Mouse (Mus musculus): ENCODE data around the gene Mknk2. TPM values are rescaled to one million over a fixed set of nuclear protein-coding genes. Genes with fewer than 3 reads are reported as not detected.

Gene Mknk2
- polyA plus RNA-seq, 1 experiment from 2014 or later: 46.1 TPM

DNA sequence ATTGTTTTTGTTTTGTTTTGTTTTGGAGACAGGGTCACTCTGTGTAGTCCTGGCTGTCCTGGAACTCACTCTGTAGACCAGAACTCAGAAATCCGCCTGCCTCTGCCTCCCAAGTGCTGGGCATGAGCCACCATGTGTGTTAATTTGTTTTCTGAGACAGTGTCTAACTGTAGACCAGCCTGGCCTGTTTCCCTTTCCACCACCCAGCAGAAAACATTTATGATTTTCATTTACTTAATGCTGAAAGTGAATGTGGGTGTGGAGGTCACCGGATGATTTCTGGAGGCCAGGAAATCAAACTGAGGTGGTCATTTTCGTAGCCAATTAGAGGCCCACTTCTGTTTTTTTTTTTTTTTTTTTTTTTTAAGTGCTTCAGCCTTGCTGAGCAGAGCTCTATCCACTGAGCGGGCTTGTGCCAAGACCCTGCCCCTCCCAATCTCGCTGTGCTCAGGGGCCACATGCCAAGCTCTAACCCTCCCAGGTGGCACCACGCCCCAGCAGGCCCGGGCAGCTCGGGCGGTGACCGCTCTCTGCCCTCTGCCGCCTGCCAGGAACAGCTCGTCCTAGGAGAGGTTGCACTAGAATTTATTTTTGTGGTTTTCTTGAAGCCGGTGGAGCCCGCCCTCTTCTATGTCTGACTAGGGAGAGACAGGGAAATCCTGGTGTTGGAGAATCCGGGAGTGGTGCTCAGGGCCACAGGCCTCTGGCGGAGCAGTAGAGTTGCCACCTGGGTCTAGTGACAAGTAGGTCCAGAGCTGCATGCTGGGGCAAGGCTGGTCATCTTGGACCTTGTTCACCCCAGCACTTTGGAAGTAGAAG is 13.5 kb downstream of the Mknk2 start:
- Histone ChIP-seq H3K27ac (ENCODE audit: low read depth) (peak overlapping the region; percentile 93), H3K4me3 (ENCODE audit: low read depth, low read length) (peak overlapping the region; percentile 19; the same call in 1 of the 2 replicates), H3K9me3 (ENCODE audit: low read length) (no peaks in the 10 kb centered on the region), H3K27me3 (ENCODE audit: insufficient read depth, low read length) (no peaks in the 10 kb centered on the region), H3K4me1 (ENCODE audit: insufficient read depth) (peaks cover 35% of the 10 kb centered on the region), H3K36me3 (replicated peaks; ENCODE audit: insufficient read depth, low read length) (peaks cover 37% of the 10 kb centered on the region), H3K4me2 (ENCODE audit: low read depth, low read length) (peak overlapping the region; percentile 60), H3K9ac (replicated peaks) (peak overlapping the region; percentile 50; the same call in 1 of the 2 replicates)
- ATAC-seq (peak; percentile 63), DNase-seq (peak; percentile 76)
- WGBS (ENCODE audit: insufficient replicate concordance): 13% methylated on average over 16 of the region's 16 CpGs
- TF ChIP-seq CTCF (IDR thresholded peaks at IDR 0.05; ENCODE audit: low read depth): no peak
- TF ChIP-seq EP300 (IDR thresholded peaks at IDR 0.05; ENCODE audit: low read depth): peak; percentile 21; the same call in 1 of the 2 replicates

DNA sequence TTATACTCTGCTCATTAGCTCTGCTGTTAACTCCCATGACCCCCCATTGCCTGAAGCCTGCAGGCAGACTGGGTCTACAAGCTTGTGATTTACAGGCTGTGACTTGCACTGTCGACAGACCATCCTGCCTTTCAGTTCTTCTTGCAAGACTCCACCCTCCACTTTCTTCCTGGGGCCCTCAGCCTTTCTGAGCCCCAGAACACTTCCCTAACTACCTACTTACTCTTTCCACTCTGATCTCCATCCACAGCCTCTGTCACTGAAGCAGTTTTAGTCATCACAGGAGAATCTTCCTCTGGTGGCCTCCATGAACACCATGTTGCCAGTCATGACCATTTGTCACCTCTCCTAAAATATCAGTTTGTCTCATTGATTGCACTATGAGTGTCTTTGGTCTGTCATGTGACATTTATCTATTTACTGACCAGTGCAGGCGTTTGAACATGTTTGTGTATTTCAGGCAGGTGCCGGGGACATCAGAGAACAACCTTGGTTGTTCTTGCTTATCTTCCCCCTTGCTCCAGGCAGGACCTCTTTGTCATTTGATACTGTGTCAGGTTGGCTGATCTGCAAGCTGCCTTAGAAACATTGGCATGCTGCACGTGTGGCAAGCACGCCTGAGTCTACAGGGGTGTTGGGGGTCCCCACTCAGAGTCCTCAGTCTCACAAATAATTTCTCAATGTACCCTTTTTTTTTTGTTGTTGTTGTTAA is 14.3 kb downstream of the Mknk2 start:
- WGBS (ENCODE audit: insufficient replicate concordance): 23% methylated on average over 5 of the region's 5 CpGs
- DNase-seq (no peak), ATAC-seq (peak; percentile 43)
- Histone ChIP-seq H3K27ac (ENCODE audit: low read depth) (peak overlapping the region; percentile 93), H3K27me3 (ENCODE audit: insufficient read depth, low read length) (no peaks in the 10 kb centered on the region), H3K9ac (replicated peaks) (peak overlapping the region; percentile 2; the same call in 1 of the 2 replicates), H3K4me2 (ENCODE audit: low read depth, low read length) (no peak overlapping the region), H3K4me1 (ENCODE audit: insufficient read depth) (peaks cover 40% of the 10 kb centered on the region), H3K36me3 (replicated peaks; ENCODE audit: insufficient read depth, low read length) (peaks cover 30% of the 10 kb centered on the region), H3K9me3 (ENCODE audit: low read length) (no peaks in the 10 kb centered on the region), H3K4me3 (ENCODE audit: low read depth, low read length) (no peak overlapping the region)
- no peak for TF ChIP-seq CTCF (IDR thresholded peaks at IDR 0.05; ENCODE audit: low read depth)
- TF ChIP-seq EP300 (IDR thresholded peaks at IDR 0.05; ENCODE audit: low read depth): no peak; the same call in 1 of the 2 replicates

DNA sequence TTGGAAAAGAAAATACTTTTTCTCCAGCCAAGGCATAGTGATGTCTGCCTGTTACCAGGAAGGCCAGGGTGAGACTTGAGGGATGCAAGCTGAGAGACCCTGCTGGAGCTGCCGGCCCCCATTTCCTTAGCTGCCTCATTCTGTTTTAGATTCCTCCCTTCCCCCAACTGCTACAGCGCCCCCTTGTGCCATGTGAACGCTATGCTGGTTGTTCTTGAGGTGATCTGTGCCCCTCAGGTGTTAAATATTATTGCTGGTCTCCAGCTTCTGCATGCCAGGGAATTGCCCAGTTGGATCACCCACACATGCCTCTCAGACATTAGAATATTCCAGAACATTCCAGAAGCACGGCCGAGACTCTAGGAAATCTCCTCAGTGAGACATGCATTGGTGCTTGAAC is 16.8 kb downstream of the Mknk2 start:
- Histone ChIP-seq H3K9me3 (ENCODE audit: low read length) (no peaks in the 10 kb centered on the region), H3K27ac (ENCODE audit: low read depth) (no peak overlapping the region), H3K4me2 (ENCODE audit: low read depth, low read length) (no peak overlapping the region), H3K27me3 (ENCODE audit: insufficient read depth, low read length) (no peaks in the 10 kb centered on the region), H3K4me3 (ENCODE audit: low read depth, low read length) (no peak overlapping the region), H3K36me3 (replicated peaks; ENCODE audit: insufficient read depth, low read length) (peaks cover 5% of the 10 kb centered on the region; the same call in 1 of the 2 replicates), H3K4me1 (ENCODE audit: insufficient read depth) (peaks cover 52% of the 10 kb centered on the region), H3K9ac (replicated peaks) (no peak overlapping the region)
- DNase-seq (peak; percentile 81), ATAC-seq (no peak)
- no peak for TF ChIP-seq EP300 (IDR thresholded peaks at IDR 0.05; ENCODE audit: low read depth)
- peak; percentile 88 for TF ChIP-seq CTCF (IDR thresholded peaks at IDR 0.05; ENCODE audit: low read depth)
- WGBS (ENCODE audit: insufficient replicate concordance): 34% methylated on average over 5 of the region's 5 CpGs

DNA sequence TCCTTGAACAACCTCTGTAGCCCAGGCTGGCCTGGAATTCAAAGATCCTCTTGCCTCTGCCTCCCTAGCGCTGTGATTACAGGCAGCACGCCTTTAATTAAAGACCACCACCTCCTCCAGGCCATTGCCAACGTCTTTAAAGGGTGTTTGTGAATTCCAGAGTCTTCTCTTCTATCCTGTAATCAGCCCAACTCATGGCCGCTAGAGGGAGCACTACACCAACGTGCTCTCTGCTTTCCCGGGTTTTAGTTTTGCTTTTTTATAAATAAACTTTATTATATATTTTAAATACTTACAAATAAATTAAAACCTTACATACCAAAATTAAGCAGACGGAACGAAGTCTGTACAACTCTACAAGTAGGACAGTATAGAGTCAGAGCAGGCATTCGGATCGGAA is 18.7 kb downstream of the Mknk2 start:
- peak; percentile 83 for DNase-seq
- WGBS (ENCODE audit: insufficient replicate concordance): 14% methylated on average over 10 of the region's 10 CpGs
- Histone ChIP-seq H3K4me3 (ENCODE audit: low read depth, low read length) (peak overlapping the region; percentile 11; the same call in 1 of the 2 replicates), H3K9ac (replicated peaks) (no peak overlapping the region), H3K9me3 (ENCODE audit: low read length) (no peaks in the 10 kb centered on the region), H3K4me1 (ENCODE audit: insufficient read depth) (peaks cover 45% of the 10 kb centered on the region), H3K27me3 (ENCODE audit: insufficient read depth, low read length) (no peaks in the 10 kb centered on the region), H3K36me3 (replicated peaks; ENCODE audit: insufficient read depth, low read length) (no peaks in the 10 kb centered on the region), H3K4me2 (ENCODE audit: low read depth, low read length) (peak overlapping the region; percentile 65), H3K27ac (ENCODE audit: low read depth) (peak overlapping the region; percentile 67)
- TF ChIP-seq CTCF (IDR thresholded peaks at IDR 0.05; ENCODE audit: low read depth) (peak; percentile 83), EP300 (IDR thresholded peaks at IDR 0.05; ENCODE audit: low read depth) (no peak)
- ATAC-seq: no peak

DNA sequence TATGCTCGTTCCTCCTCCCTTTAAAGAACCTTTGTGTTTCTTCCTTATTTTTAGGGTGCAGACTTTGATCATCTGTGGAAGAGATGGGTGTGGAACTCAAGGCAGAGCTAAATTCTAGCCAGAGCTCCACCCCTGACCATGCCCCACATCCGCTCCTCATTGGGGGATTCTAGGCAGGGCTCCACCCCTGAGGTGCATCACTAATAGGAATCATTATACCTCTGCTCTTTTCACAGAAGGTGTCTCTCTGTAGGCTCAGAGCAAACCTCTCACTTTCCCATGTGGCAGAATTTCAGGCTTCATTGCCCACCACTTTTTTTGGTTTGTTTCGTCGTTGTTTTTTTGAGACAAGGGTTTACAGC is 19.1 kb downstream of the Mknk2 start:
- ATAC-seq (0 out of 2 replicates have a peak, but pooled peaks have one; percentile 18), DNase-seq (no peak)
- peak overlapping the region; percentile 65 for H3K4me2 ChIP-seq (ENCODE audit: low read depth, low read length)
- TF ChIP-seq EP300 (IDR thresholded peaks at IDR 0.05; ENCODE audit: low read depth): no peak
- no peak for TF ChIP-seq CTCF (IDR thresholded peaks at IDR 0.05; ENCODE audit: low read depth)
- no peaks in the 10 kb centered on the region for H3K27me3 ChIP-seq (ENCODE audit: insufficient read depth, low read length)
- H3K27ac ChIP-seq (ENCODE audit: low read depth): peak overlapping the region; percentile 67
- no peaks in the 10 kb centered on the region for H3K9me3 ChIP-seq (ENCODE audit: low read length)
- WGBS (ENCODE audit: insufficient replicate concordance): 47% methylated on average over 4 of the region's 4 CpGs
- no peak overlapping the region; the same call in 1 of the 2 replicates for H3K4me3 ChIP-seq (ENCODE audit: low read depth, low read length)
- H3K4me1 ChIP-seq (ENCODE audit: insufficient read depth): peaks cover 41% of the 10 kb centered on the region
- H3K36me3 ChIP-seq (replicated peaks; ENCODE audit: insufficient read depth, low read length): no peaks in the 10 kb centered on the region
- H3K9ac ChIP-seq (replicated peaks): 0 out of 2 replicates have a peak overlapping the region, but pooled peaks have one; percentile 1

Measured in liver, postnatal 0 days (tissue).